Comparison of ENCODE assay signal across 10 mouse cellular contexts in the genomic region with DNA sequence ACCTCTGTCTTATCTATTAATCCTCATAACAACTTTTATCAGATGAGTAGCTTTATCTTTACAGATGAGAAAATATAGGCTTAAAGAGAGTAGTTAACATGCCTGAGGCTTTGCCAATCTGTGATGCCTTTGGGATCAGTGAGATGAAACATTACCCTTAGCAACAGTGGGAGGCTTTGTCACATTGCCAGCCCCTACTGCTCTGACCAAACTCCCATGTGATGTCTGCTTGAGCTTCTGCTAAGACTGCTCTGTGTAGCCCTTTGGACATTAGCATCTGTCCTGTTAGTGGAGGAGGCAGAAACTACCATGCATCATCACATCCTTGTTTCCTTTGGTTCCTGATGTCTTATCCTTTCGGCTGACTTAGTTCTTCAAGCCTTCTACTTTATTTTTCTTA. TPM values are rescaled to one million over a fixed set of nuclear protein-coding genes. Genes with fewer than 3 reads are reported as not detected.
DNase-seq lines count a peak whose midpoint lies in the region; TF ChIP-seq lines count a peak whose summit lies in the region.
"Had no signal": no experiment of that assay in that cellular context is flagged by ENCODE, and none has a peak within 500 bp of the region (broad histone marks: within the 10 kb centered on the region; RNA-seq: fewer than 3 reads in every experiment).

No protein-coding gene starts in this region.

- H3K36me3 ChIP-seq in heart, adult 2 months (ENCODE audit: control insufficient read depth, insufficient read depth, low read length), result no peaks in the 10 kb centered on the region
- H3K36me3 ChIP-seq: liver, embryonic 15.5 days; midbrain, embryonic 12.5 days; neural tube, embryonic 15.5 days had no signal

- H3K4me3 ChIP-seq in heart, adult 2 months, result no peak overlapping the region
- H3K4me3 ChIP-seq: liver, embryonic 15.5 days; midbrain, embryonic 12.5 days; neural tube, embryonic 15.5 days had no signal

- intact Hi-C loops in left cerebral cortex, postnatal 36 days (cut with DNase I), result no loop called here
- intact Hi-C loops in heart, adult 2 months (cut with DNase I), result no loop called here

- no peak for TF ChIP-seq POLR2A in heart, adult 2 months (IDR thresholded peaks at IDR 0.05; ENCODE audit: insufficient read depth, low read depth, low read length)

- peak; percentile 33 to 56 for DNase-seq in frontal cortex, postnatal 36 days (ENCODE audit: low spot score in 2 of 2)
- DNase-seq in frontal cortex, postnatal 10 days (ENCODE audit: low spot score in 2 of 2), result no peak
- peak; percentile 37 to 44 for DNase-seq in left cerebral cortex, adult 18-20 months (ENCODE audit: low spot score in 2 of 2)
- DNase-seq in left cerebral cortex, postnatal 36 days (ENCODE audit: low spot score in 2 of 2), result no peak
- DNase-seq in adipocyte (ENCODE audit: low spot score), result peak; percentile 63
- peak; percentile 79 for DNase-seq in kidney, postnatal 14 days
- DNase-seq in heart, adult 2 months, result no peak

- no peak for TF ChIP-seq EP300 in heart, adult 2 months (IDR thresholded peaks at IDR 0.05; ENCODE audit: insufficient read depth, low read depth, low read length)

- H3K9ac ChIP-seq in heart, adult 2 months (ENCODE audit: low read depth, low read length), result no peak overlapping the region
- H3K9ac ChIP-seq: liver, embryonic 15.5 days; midbrain, embryonic 12.5 days; neural tube, embryonic 15.5 days had no signal

- H3K27me3 ChIP-seq in heart, adult 2 months (ENCODE audit: control insufficient read depth, insufficient read depth, low read length), result no peaks in the 10 kb centered on the region
- H3K27me3 ChIP-seq: liver, embryonic 15.5 days; midbrain, embryonic 12.5 days; neural tube, embryonic 15.5 days had no signal

- WGBS in heart, adult 2 months, result 95% methylated on average over 1 of the region's 1 CpGs

- H3K27ac ChIP-seq in heart, adult 2 months, result no peak overlapping the region
- H3K27ac ChIP-seq: midbrain, embryonic 12.5 days; neural tube, embryonic 15.5 days had no signal

- no peak for TF ChIP-seq CTCF in heart, adult 2 months (IDR thresholded peaks at IDR 0.05)

- no peaks in the 10 kb centered on the region for H3K4me1 ChIP-seq in heart, adult 2 months (ENCODE audit: control insufficient read depth, insufficient read depth, low read length)
- H3K4me1 ChIP-seq: midbrain, embryonic 12.5 days had no signal

- no peaks in the 10 kb centered on the region for H3K79me2 ChIP-seq in heart, adult 2 months (replicated peaks; ENCODE audit: control insufficient read depth, insufficient read depth, low read length)

RNA-seq across cellular contexts. Expression of a gene that starts 7.8 kb away (rescaled TPM):
- 100 to 1,000 TPM; 136 to 139 TPM for total RNA-seq in left cerebral cortex, adult 18-20 months (2021)
- total RNA-seq in left cerebral cortex, postnatal 36 days (2021), result 100 to 1,000 TPM; 122 to 136 TPM
- total RNA-seq in heart, adult 2 months (2021), result 10 to 100 TPM; 14.7 to 15.6 TPM
- polyA plus RNA-seq in heart, adult 2 months (2012; rRNA removed), result 10.5 and 16.2 TPM in 2 replicates

RNA-seq across cellular contexts. Expression of a gene that starts 40.3 kb away (rescaled TPM):
- 1 to 10 TPM; 8.3 to 9.1 TPM for total RNA-seq in left cerebral cortex, adult 18-20 months (2021)
- 1 to 10 TPM; 8.1 to 9.0 TPM for total RNA-seq in left cerebral cortex, postnatal 36 days (2021)
- 1 to 10 TPM; 8.3 to 8.5 TPM for total RNA-seq in heart, adult 2 months (2021)
- 12.7 and 16.4 TPM in 2 replicates for polyA plus RNA-seq in heart, adult 2 months (2012; rRNA removed)

Comparison
In these comparisons a context has a peak if more than half of its experiments do, and no peak if none do; other contexts are left out.
1. DNase-seq: peak in frontal cortex, postnatal 36 days (2 of 2), left cerebral cortex, adult 18-20 months (2 of 2), adipocyte (single experiment) and kidney, postnatal 14 days (single experiment); none in frontal cortex, postnatal 10 days (0 of 2), left cerebral cortex, postnatal 36 days (0 of 2) and heart, adult 2 months (0 of 2).
2. RNA of a gene that starts 7.8 kb away (total RNA-seq): 136 to 139 TPM in left cerebral cortex, adult 18-20 months and 122 to 136 TPM in left cerebral cortex, postnatal 36 days; 14.7 to 15.6 TPM in heart, adult 2 months; every median in the first group is over 4 times any median in the second.